Mouse (Mus musculus) bone marrow, adult 2 months (tissue): ENCODE results near the gene Cfdp1.

Experiments
- CTCF ChIP-seq: fragments of 200-500 bp; IDR thresholded peaks from 2 replicates; pipeline ENCODE4 v1.5.1; 2011; ENCODE audit warnings: low read length, control low read depth; ENCODE audit not compliant: control insufficient read depth, insufficient read depth
- POLR2A ChIP-seq: fragments of 200-500 bp; IDR thresholded peaks from 2 replicates; pipeline ENCODE4 v1.6.1; 2011; ENCODE audit warnings: low read depth, mild to moderate bottlenecking, control low read depth, low read length, borderline replicate concordance; ENCODE audit not compliant: control insufficient read depth

GRCm38 (mm10) chr8:111746582-111747465 is 107.3 kb downstream of the Cfdp1 start:
- no peak for TF ChIP-seq CTCF
- TF ChIP-seq POLR2A = no peak
